Mouse (Mus musculus) mouse embryonic stem cell (cell line): ENCODE measurements around the gene Dusp9.

Source experiments
- in situ Hi-C, 2 experiments: fragments of 300-500 bp; cut with MboI; formaldehyde crosslinking; loops; 1 replicate in 1 of 2; 3 replicates in 1 of 2; pipeline ENCODE4 v1.14.3; 2019 to 2020; ENCODE audit warnings: low sequenced_read_pairs in 2 of 2, low pct_unique_long_range_greater_than_20kb in 1 of 2, mixed read lengths in 1 of 2; ENCODE audit not compliant: unreplicated experiment in 1 of 2

Gene Dusp9

GRCm38 (mm10) chrX:73639255-73639675 is at the start of gene Dusp9:
Gene Dusp9 (plus strand): TSS chrX:73639419.
- in situ Hi-C loops, result no loop called here

DNA sequence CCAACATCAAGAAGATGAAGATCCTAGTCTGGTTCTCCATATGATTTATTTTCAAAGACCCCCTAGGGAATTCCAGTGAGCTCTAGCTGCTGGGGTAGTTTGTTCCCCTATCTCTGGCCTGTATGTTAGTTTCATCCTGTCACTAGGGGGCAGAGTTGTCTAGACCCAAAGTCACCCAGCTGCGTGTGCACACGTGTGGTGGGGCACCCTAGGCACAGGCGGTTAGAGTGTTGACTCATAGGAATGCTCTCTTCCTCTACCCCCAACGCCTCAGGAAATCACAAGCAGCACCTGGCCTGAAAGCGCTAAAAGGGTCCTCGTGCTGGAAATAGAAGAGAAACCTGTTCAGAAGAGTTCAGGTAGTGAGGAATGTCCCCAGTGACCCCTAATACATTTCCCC is 46.0 kb upstream of the Dusp9 start:
- in situ Hi-C loops, result no loop called here

- in situ Hi-C loops, result no loop called here
Observed at GRCm38 (mm10) chrX:73594451-73595121, 44.6 kb upstream of the Dusp9 start.

DNA sequence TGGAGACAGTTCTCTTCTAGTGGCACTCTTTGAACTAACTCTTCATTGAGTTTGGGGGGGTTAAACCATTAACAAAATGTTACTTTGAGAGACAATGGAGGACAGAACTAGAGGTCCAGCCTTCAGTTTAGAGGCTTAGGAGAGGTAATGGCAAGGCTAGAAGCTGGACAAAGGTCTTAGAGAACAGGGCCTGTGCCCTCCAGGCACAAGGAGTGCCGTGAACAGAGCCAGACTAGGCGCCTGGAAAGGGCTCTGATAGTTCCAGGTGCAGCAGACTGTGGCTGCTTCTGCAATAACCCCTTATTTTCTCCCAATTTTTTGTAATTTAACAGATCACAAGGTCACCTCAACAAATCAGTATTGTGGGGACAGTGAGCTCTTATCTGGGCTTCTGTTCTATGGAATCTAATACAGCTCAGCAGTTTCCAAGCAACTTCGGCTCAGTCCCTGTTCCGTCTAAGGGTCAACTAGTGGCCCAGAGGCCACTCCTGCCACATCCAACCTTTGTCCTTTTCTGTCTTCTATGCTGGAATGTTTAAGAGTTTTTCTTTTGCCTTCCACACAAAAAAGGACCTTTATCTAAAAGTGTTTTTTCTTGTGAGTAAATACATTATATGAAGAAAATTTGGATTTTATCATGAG is 43.8 kb upstream of the Dusp9 start:
- in situ Hi-C loops, result no loop called here

DNA sequence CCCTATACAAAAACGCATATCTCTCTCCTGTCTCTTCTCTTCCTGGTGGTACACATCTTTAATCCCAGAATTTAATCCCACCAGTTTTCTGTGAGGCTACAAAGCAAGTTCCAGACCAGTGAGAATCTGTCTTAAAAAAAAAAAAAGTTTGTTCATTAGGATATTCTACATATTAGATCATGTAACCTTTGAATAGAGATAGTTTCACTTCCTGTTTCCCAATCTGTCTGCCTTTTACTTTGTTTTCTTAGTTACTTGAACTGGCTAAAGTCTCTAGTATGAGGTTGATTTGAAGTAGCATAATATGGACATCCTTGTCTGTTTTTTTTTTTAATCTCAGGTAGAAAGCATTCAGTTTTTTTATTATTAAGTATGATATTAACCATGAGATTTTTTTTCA is 37.8 kb upstream of the Dusp9 start:
- in situ Hi-C loops, result no loop called here

DNA sequence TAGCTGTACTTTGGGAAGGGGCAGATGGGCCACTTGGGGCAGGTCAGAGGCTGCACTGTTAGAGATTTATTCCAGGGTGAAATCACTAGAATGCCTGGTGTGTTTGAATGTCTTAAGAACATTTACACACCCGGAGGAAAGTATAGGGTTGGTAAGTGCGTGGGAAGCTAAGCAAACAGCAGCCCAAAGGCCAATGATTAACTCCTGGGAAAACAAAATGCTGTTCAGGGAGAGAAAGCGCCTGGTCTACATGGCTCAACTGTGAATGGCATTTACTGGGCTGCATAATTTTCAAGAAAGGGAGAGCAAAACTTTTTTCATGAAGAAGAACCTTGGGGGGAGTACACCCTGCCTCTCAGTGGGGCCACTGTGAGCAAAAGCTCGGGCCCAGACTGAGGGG is 25.6 kb upstream of the Dusp9 start:
- in situ Hi-C loops, result no loop called here

- in situ Hi-C loops, result no loop called here
Observed at GRCm38 (mm10) chrX:73615876-73616275, 23.3 kb upstream of the Dusp9 start.

- in situ Hi-C loops, result no loop called here
Observed at GRCm38 (mm10) chrX:73619401-73619800, 19.8 kb upstream of the Dusp9 start.

DNA sequence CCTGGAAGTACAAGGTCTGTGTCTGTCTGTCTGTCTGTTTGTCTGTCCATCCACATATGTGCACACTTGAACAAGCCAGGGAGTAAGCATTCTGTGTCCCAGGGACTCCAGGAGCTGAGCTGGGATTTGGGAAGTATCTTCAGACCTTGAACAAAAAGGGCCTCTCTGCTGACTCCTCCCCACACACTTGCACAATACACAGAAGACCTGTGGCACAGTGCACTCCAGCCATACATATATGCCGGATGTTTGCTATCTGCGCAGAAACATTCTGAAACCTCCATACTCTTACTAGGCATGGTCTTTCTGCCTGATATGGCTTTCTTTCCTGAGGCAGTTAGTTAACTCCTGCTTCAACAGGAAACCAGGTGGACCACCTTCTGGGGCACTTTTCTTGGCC is 19.3 kb upstream of the Dusp9 start:
- in situ Hi-C loops, result no loop called here

- in situ Hi-C loops, result no loop called here
Observed at GRCm38 (mm10) chrX:73626981-73627380, 12.2 kb upstream of the Dusp9 start.

DNA sequence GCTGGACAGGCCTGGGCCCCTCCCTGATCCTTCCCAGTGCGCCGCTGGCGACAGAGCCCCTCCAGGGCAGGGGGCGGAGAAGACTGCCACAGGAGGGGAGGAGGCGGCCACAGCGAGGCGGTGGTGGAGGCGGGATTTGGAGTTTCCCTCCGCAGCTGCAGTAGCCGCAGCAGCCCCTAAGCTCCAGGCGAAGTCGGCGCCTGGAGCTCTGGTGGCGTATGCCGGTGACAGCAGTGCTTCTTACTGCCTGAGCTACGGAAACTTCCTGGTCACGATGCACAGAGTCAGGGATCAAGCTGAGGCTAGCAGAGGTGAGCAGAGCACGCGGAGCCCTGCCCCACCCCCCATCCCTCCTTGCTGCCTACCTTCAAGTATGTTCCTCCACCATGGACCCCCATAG is 3.8 kb upstream of the Dusp9 start:
- in situ Hi-C loops, result no loop called here

- in situ Hi-C loops, result no loop called here
Observed at GRCm38 (mm10) chrX:73637415-73637814, 1.8 kb upstream of the Dusp9 start.

DNA sequence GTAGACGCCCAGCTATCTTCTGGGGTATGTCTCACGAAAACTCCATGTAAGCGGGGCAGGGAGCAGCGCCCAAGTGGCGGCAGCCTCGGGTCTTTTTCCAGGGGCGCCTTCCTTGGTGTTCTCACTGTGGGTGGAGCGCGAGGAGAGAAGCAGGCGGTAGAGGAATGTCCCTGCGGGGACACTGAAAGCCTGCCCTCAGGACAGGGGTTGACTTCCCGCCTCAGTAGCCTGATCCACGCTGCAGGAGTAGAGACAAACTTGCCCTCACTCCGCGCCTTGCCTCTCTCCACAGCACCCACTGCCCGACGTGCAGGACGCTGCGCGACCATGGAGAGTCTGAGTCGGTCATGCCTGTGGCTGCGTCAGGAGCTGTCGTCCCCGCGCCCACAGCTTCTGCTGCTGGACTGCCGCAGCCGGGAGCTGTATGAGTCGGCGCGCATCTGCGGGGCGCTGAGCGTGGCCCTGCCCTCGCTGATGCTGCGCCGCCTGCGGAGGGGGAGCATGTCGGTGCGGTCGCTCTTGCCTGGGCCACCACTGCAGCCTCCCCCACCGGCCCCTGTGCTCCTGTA is 766 bp downstream of the Dusp9 start:
- in situ Hi-C loops, result no loop called here

DNA sequence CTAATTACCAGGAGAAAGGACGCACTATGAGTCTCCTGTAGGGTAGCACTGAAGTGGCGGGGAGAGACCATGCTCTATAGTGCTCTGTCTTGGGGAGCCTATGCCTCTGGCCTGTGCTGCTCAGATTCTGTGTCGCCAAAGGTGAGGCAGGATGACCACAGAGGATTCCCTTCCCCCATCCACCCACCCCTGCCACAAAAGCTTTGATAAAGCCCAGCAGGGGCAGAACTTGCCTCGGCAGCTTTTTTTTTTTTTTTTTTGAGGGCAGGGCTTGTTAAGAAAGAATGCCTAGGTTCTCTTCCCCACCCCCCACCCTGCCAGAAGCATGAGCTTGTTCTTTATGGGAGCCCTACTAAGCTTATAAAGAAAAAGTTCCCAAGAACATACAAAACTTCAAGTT is 5.9 kb downstream of the Dusp9 start:
- in situ Hi-C loops, result no loop called here

GRCm38 (mm10) chrX:73650869-73651268 is 11.7 kb downstream of the Dusp9 start:
- in situ Hi-C loops, result loop anchor here (5.0 to 25.0 kb wide), 5 partner anchors 64 to 639 kb away; partner anchors contain the start of gene Trex2 (in 1 of the 2)

DNA sequence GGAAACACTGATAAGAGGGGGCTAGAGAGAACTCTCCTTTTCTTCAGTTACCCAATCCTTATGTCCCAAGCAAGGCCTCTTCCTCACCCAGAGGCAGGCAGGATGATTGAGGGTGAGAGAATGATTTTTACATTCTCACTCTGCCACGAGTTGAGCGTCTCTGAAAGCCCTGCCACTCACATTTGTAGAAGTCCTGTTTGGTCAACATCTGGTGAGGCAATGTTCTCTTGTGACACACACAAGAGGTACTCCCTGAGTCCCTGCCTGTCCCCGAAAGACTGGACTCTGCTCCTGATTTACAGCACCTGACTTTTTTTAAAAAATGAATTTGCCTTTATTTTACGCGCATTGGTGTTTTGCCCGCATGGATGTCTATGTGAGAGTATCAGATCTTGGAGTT is 14.2 kb downstream of the Dusp9 start:
- in situ Hi-C loops, result loop anchor here (5.0 to 25.0 kb wide), 5 partner anchors 66 to 641 kb away; partner anchors contain the start of gene Trex2 (in 1 of the 2)

DNA sequence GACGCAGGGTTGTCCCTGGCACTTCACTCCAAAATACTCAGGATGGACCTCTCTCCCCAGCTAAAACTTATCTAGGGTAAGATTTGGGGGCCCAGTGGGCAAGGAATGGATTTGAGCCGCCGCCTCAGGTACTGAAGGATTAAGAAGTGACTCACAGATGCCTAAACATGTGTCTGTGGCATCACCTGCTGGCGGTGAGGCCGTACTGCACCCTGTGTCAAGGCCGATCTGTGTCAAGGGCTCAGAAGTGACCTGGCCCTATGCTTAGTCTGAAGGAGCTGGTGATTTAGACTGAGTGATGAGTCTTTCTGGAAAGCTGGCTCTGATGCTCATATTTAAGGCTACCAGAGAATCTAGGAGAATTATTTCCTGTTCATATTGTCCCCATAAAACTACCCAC is 15.0 kb downstream of the Dusp9 start:
- in situ Hi-C loops, result loop anchor here (5.0 to 25.0 kb wide), 5 partner anchors 67 to 642 kb away; partner anchors contain the start of gene Trex2 (in 1 of the 2)

- in situ Hi-C loops, result loop anchor here (10.0 to 25.0 kb wide), 4 partner anchors 81 to 643 kb away; partner anchors contain the start of gene Trex2 (in 1 of the 2)
Observed at GRCm38 (mm10) chrX:73655529-73655928, 16.3 kb downstream of the Dusp9 start.

GRCm38 (mm10) chrX:73658391-73658790 is 19.2 kb downstream of the Dusp9 start:
- in situ Hi-C loops, result loop anchor here (10.0 to 25.0 kb wide), 4 partner anchors 84 to 646 kb away; partner anchors contain the start of gene Trex2 (in 1 of the 2)
